Mouse (Mus musculus) left cerebral cortex, postnatal 25 days (tissue): ENCODE data around the gene 9430015G10Rik. TPM values are rescaled to one million over a fixed set of nuclear protein-coding genes. Genes with fewer than 3 reads are reported as not detected.
"Not testable (repeated sequence)": the region's sequence is repeated elsewhere in the genome, so short reads cannot be mapped to it uniquely, and the experiment has no call there.

ENCODE experiments used
- DNase-seq, 2 experiments: peaks; one replicate each; pipeline ENCODE4 v3.0.0; 2022; ENCODE audit warnings: low spot score in 2 of 2, mixed read lengths in 1 of 2
- intact Hi-C: fragments of 180-260 bp; cut with DNase I; formaldehyde crosslinking; loops from one replicate; pipeline ENCODE4 v1.15.1; 2025
- total RNA-seq, 2 experiments: library from RNA; stranded (reverse); gene quantifications; 2 replicates each; pipeline ENCODE4 v1.2.3; 2021

9430015G10Rik gene
- total RNA-seq, 2 experiments from 2014 or later, result 28.6 to 29.4 TPM

- intact Hi-C loops, DNase-seq: not testable (repeated sequence)
These were observed 41.1 kb downstream of the 9430015G10Rik start for GRCm38 (mm10) chr4:156150887-156151286.

- DNase-seq, result no peak
- intact Hi-C loops, result no loop called here
These were observed 45.0 kb downstream of the 9430015G10Rik start for GRCm38 (mm10) chr4:156154771-156155170.

- DNase-seq, result no peak
- intact Hi-C loops, result no loop called here
These were observed 56.7 kb downstream of the 9430015G10Rik start for GRCm38 (mm10) chr4:156166477-156166876.

GRCm38 (mm10) chr4:156168611-156169010 lies 58.8 kb downstream of the 9430015G10Rik start:
- DNase-seq, result no peak
- intact Hi-C loops, result no loop called here

GRCm38 (mm10) chr4:156169129-156169528 lies 59.3 kb downstream of the 9430015G10Rik start:
- intact Hi-C loops, result no loop called here
- no peak for DNase-seq

- DNase-seq, result no peak
- intact Hi-C loops, result no loop called here
These were observed 62.0 kb downstream of the 9430015G10Rik start for GRCm38 (mm10) chr4:156171828-156172227.

Other genes with a start within 250 kb of the 9430015G10Rik start
- under 1 TPM; 0.27 to 0.32 TPM for gene Tas1r3, start 246.6 kb upstream of the 9430015G10Rik start, total RNA-seq
- 10 to 100 TPM; 25.5 to 31.8 TPM for gene Cptp, start 240.5 kb upstream of the 9430015G10Rik start, total RNA-seq
- gene Ints11, start 240.4 kb upstream of the 9430015G10Rik start, total RNA-seq, result 10 to 100 TPM; 38.1 to 38.5 TPM
- gene Pusl1, start 218.2 kb upstream of the 9430015G10Rik start, total RNA-seq, result 10 to 100 TPM; 60.5 to 65.5 TPM
- gene Acap3, start 218.2 kb upstream of the 9430015G10Rik start, total RNA-seq, result 100 to 1,000 TPM; 133 to 136 TPM
- gene Ube2j2, start 166.2 kb upstream of the 9430015G10Rik start, total RNA-seq, result 10 to 100 TPM; 71.9 to 72.7 TPM
- gene C1qtnf12, start 147.7 kb upstream of the 9430015G10Rik start, total RNA-seq, result 10 to 100 TPM; 12.8 to 21.8 TPM
- gene B3galt6, start 117.3 kb upstream of the 9430015G10Rik start, total RNA-seq, result 10 to 100 TPM in 1 of 2 experiments, 1 to 10 TPM in 1; 9.7 to 10.5 TPM
- gene Sdf4, start 117.1 kb upstream of the 9430015G10Rik start, total RNA-seq, result 100 to 1,000 TPM; 182 to 184 TPM
- 1 to 10 TPM; 2.0 to 2.1 TPM for gene Tnfrsf4, start 96.1 kb upstream of the 9430015G10Rik start, total RNA-seq
- gene Tnfrsf18, start 83.8 kb upstream of the 9430015G10Rik start, total RNA-seq, result not detected
- gene Ttll10, start 50.6 kb upstream of the 9430015G10Rik start, total RNA-seq, result not detected
- gene Rnf223, start 20.5 kb downstream of the 9430015G10Rik start, total RNA-seq, result under 1 TPM; 0.87 to 0.94 TPM
- 100 to 1,000 TPM; 143 to 149 TPM for gene Agrn, start 87.5 kb downstream of the 9430015G10Rik start, total RNA-seq
- 1 to 10 TPM; 1.2 to 1.8 TPM for gene Isg15, start 90.8 kb downstream of the 9430015G10Rik start, total RNA-seq
- gene AW011738, start 93.3 kb downstream of the 9430015G10Rik start, total RNA-seq, result 1 to 10 TPM; 4.4 to 6.3 TPM
- under 1 TPM; 0.46 to 0.76 TPM for gene Perm1, start 105.9 kb downstream of the 9430015G10Rik start, total RNA-seq
- 10 to 100 TPM; 32.8 to 37.8 TPM for gene Plekhn1, start 124.9 kb downstream of the 9430015G10Rik start, total RNA-seq
- gene Noc2l, start 126.0 kb downstream of the 9430015G10Rik start, total RNA-seq, result 10 to 100 TPM; 66.1 to 66.9 TPM
- gene Samd11, start 145.7 kb downstream of the 9430015G10Rik start, total RNA-seq, result 1 to 10 TPM; 2.7 to 4.5 TPM
- not detected for gene Vmn2r-ps159, start 221.1 kb downstream of the 9430015G10Rik start, total RNA-seq